23 mouse cellular contexts compared by ENCODE assay signal in genomic region chr16:93547122-93547521, GRCm38 (mm10). TPM values are rescaled to one million over a fixed set of nuclear protein-coding genes. Genes with fewer than 3 reads are reported as not detected.
A peak's percentile ranks its signal among the peaks of the same experiment; 100 is the strongest.
DNase-seq lines count a peak whose midpoint lies in the region; ATAC-seq lines count a peak whose summit lies in the region.
"Had no signal": no experiment of that assay in that cellular context is flagged by ENCODE, and none has a peak within 500 bp of the region (broad histone marks: within the 10 kb centered on the region; RNA-seq: fewer than 3 reads in every experiment).

No protein-coding gene starts in this region.

- no peaks in the 10 kb centered on the region for H3K36me3 ChIP-seq in forebrain, embryonic 10.5 days (replicated peaks)
- H3K36me3 ChIP-seq: hindbrain, embryonic 10.5 days; kidney, embryonic 15.5 days; limb, embryonic 13.5 days; lung, embryonic 15.5 days; midbrain, embryonic 10.5 days had no signal

- H3K9me3 ChIP-seq in forebrain, embryonic 10.5 days, result no peaks in the 10 kb centered on the region
- H3K9me3 ChIP-seq: forebrain, embryonic 13.5 days; hindbrain, embryonic 10.5 days; kidney, embryonic 15.5 days; limb, embryonic 13.5 days; lung, embryonic 15.5 days; midbrain, embryonic 10.5 days had no signal

- 0 out of 2 replicates have a peak, but pooled peaks cover 6% of the 10 kb centered on the region for H3K27me3 ChIP-seq in forebrain, embryonic 10.5 days (ENCODE audit: poor library complexity, severe bottlenecking)
- H3K27me3 ChIP-seq: forebrain, embryonic 13.5 days; lung, embryonic 15.5 days had no signal

- no peak overlapping the region for H3K4me3 ChIP-seq in forebrain, embryonic 10.5 days
- H3K4me3 ChIP-seq: forebrain, embryonic 13.5 days; gastrocnemius, adult 2 months; hindbrain, embryonic 10.5 days; kidney, embryonic 15.5 days; limb, embryonic 13.5 days; lung, embryonic 15.5 days; midbrain, embryonic 10.5 days; myocyte had no signal

- WGBS in forebrain, embryonic 10.5 days, result 71% methylated on average over 3 of the region's 3 CpGs

- no peak overlapping the region for H3K27ac ChIP-seq in forebrain, embryonic 10.5 days
- H3K27ac ChIP-seq: forebrain, embryonic 13.5 days; gastrocnemius, adult 2 months; hindbrain, embryonic 10.5 days; kidney, embryonic 15.5 days; limb, embryonic 13.5 days; liver, embryonic 14.5 days; lung, embryonic 15.5 days; midbrain, embryonic 10.5 days had no signal

- peak; percentile 29 for DNase-seq in 416B (ENCODE audit: low read depth)
- DNase-seq in A20 (ENCODE audit: low read depth, low spot score), result peak; percentile 26
- DNase-seq in fat pad, adult 2 months (ENCODE audit: extremely low read depth, low read depth, low spot score), result peak; percentile 88
- DNase-seq in embryo, embryonic 10.5 days (ENCODE audit: low spot score), result no peak
- DNase-seq in heart, adult 18-20 months, result no peak
- DNase-seq in kidney, adult 18-20 months, result no peak
- DNase-seq in forebrain, embryonic 10.5 days (ENCODE audit: extremely low spot score, low spot score), result no peak
- DNase-seq: adrenal gland, adult 2 months; cerebellum, adult 9-10 months; gastrocnemius, adult 2 months; kidney, postnatal 36 days; lung, postnatal 36 days had no signal

- ATAC-seq in megakaryocyte progenitor cell, adult 5-6 weeks (replicated peaks; ENCODE audit: poor library complexity), result peak; percentile 63
- ATAC-seq: forebrain, embryonic 13.5 days; hindbrain, embryonic 16.5 days; midbrain, embryonic 16.5 days had no signal

- H3K4me1 ChIP-seq in forebrain, embryonic 10.5 days, result peaks cover 18% of the 10 kb centered on the region

RNA-seq across cellular contexts. Expression of gene Setd4, which starts 56.7 kb away (rescaled TPM):
- total RNA-seq in megakaryocyte progenitor cell, adult 5-6 weeks (2015), result 6.8 and 8.0 TPM in 2 replicates
- total RNA-seq in megakaryocyte progenitor cell, adult 5-6 weeks (2017), result 2.4 and 7.6 TPM in 2 replicates
- total RNA-seq in heart, adult 18-20 months (2021), result 1 to 10 TPM; 2.0 to 2.5 TPM
- polyA plus RNA-seq in forebrain, embryonic 10.5 days (2016; fragmentation: Nextera tagmentation; extraction: Ambion mirVana), result 14.9 and 15.8 TPM in 2 replicates

RNA-seq across cellular contexts. Expression of gene Cbr1, which starts 58.5 kb away (rescaled TPM):
- total RNA-seq in megakaryocyte progenitor cell, adult 5-6 weeks (2015), result 20.7 and 27.4 TPM in 2 replicates
- 15.2 and 16.7 TPM in 2 replicates for total RNA-seq in megakaryocyte progenitor cell, adult 5-6 weeks (2017)
- 10 to 100 TPM; 32.0 to 34.9 TPM for total RNA-seq in heart, adult 18-20 months (2021)
- 81.9 and 84.7 TPM in 2 replicates for polyA plus RNA-seq in forebrain, embryonic 10.5 days (2016; fragmentation: Nextera tagmentation; extraction: Ambion mirVana)

Comparison
In these comparisons a context has a peak if more than half of its experiments do, and no peak if none do; other contexts are left out.
1. DNase-seq: peak in 416B (single experiment), A20 (single experiment) and fat pad, adult 2 months (single experiment); none in embryo, embryonic 10.5 days (single experiment), heart, adult 18-20 months (0 of 2), kidney, adult 18-20 months (single experiment) and forebrain, embryonic 10.5 days (single experiment).